Mouse (Mus musculus) left cerebral cortex, postnatal 14 days (tissue): ENCODE measurements around the gene Rfc5. TPM values are rescaled to one million over a fixed set of nuclear protein-coding genes. Genes with fewer than 3 reads are reported as not detected.
"Not testable (repeated sequence)": the region's sequence is repeated elsewhere in the genome, so short reads cannot be mapped to it uniquely, and the experiment has no call there.

Experiments
- DNase-seq, 2 experiments: peaks; one replicate each; pipeline ENCODE4 v3.0.0; 2021 to 2022; ENCODE audit warnings: low spot score in 2 of 2, mixed read lengths in 1 of 2
- intact Hi-C: fragments of 180-260 bp; cut with DNase I; formaldehyde crosslinking; loops from one replicate; pipeline ENCODE4 v1.15.1; 2025
- total RNA-seq, 2 experiments: library from RNA; stranded (reverse); gene quantifications; 2 replicates each; pipeline ENCODE4 v1.2.3; 2021

The Rfc5 gene
- total RNA-seq, 2 experiments from 2014 or later, result 20.2 to 25.5 TPM

GRCm38 (mm10) chr5:117357129-117357477, 31.7 kb downstream of the Rfc5 start, which contains the start of gene Wsb2:
TSS of gene Wsb2 (plus strand) at chr5:117357304.
- peak; percentile 70 to 81 for DNase-seq
- intact Hi-C loops, result loop anchor here (5.0 kb wide), 3 partner anchors 40 to 240 kb away; partner anchors contain the start of genes Suds3 and Vsig10

GRCm38 (mm10) chr5:117356365-117357128, 32.3 kb downstream of the Rfc5 start:
- peak; percentile 34 to 46 for DNase-seq
- intact Hi-C loops, result loop anchor here (5.0 kb wide), 3 partner anchors 39 to 239 kb away; partner anchors contain the start of genes Suds3 and Vsig10

DNA sequence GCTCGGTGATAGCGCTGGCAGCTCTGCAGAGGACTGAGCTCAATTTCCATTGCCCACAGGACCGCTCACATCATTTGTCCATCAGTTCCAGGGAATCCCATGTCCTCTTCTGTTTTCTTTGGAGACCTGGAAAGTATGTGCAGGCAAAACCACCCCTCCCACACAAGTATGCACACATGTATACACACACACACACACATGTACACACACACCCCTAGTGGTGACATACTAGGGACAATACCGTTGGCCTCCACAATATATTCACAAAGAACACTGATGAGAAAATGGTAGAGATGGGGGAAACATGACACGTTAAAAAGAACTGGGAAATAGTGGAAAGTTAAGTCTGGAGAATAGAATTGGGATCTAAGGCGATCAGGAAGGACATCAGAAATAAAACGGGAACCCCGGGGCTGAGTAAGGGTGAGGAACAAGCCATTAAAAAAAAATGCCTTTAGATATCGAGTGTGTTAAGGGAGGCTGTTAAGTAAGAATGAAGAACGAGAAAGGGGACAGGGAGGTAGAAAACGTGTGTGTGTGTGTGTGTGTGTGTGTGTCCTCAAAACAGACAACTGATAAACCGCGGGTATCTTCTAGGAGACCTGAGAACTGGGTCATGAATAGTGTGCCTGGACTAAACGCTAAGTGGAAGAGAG, 33.1 kb downstream of the Rfc5 start:
- no peak for DNase-seq
- intact Hi-C loops, result loop anchor here (5.0 kb wide), 3 partner anchors 38 to 238 kb away; partner anchors contain the start of genes Suds3 and Vsig10

GRCm38 (mm10) chr5:117354121-117354520, 34.7 kb downstream of the Rfc5 start:
- intact Hi-C loops, result no loop called here
- no peak for DNase-seq

DNA sequence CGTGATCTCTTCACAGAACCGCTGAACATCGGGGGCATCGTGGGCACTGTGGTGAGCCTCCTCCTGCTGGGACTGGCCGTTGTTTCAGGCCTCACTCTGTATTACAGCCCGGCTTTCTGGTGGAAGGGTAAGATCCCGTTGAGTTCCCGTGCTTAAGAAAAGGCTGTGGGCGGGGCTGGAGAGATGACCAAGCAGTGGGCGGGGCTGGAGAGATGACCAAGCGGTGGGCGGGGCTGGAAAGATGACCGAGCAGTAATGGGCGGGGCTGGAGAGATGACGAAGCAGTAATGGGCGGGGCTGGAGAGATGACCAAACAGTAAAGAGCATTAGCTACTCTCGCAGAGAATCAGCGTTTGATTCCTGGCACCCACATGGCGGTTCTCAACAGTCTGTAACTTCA, 40.6 kb downstream of the Rfc5 start:
- intact Hi-C loops, result no loop called here
- peak; percentile 66 to 77 for DNase-seq

- DNase-seq, result no peak
- intact Hi-C loops, result no loop called here
These were observed 41.0 kb downstream of the Rfc5 start for GRCm38 (mm10) chr5:117347838-117348237.

- intact Hi-C loops, result no loop called here
- no peak for DNase-seq
These were observed 41.8 kb downstream of the Rfc5 start for GRCm38 (mm10) chr5:117347011-117347410.

DNA sequence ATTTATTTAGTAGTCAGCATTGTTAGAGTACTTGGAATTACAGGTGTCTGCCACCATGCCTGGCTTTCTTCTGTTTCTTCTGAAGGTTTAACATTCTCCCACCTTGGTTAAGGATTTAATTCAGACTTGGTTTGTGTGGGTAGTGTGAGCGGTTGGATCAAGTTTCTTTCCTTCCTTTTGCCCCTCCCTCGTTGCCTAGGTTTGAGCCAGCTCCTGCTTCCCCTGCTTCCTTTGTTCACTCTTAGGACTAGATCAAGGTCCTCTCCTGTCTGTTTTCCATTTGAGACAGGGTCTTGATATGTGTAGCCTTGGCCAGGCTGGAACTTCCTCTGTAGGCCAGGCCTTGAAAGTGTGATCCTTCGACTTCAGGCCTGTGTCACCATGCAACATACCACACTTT, 42.6 kb downstream of the Rfc5 start:
- intact Hi-C loops, result no loop called here
- DNase-seq, result no peak

DNA sequence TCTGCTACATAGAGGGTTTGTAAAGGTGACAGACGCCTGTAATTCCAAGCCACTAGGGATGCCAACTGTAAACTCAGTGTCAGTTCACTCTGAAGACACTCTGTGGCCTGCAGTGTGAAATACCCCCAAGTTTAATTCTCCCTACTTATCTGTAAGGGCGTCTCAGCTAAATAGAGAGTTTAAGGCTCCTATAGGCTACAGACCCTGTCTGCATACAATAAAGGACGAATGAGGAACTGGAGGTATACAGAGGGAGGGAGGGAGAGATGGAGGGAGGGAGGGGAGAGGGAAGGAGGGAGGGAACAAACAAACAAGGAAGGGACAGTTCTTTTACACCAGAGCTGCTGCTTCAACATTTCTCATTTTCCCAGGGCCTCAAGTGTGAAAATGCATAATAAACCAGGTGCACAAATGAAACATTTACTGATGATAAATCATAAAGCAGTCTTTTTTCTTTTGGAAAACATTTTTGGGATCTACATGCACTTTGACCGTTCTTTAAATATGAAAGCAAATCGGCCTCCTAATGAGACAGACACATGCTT, 43.3 kb downstream of the Rfc5 start:
- DNase-seq, result no peak
- intact Hi-C loops, result no loop called here

DNA sequence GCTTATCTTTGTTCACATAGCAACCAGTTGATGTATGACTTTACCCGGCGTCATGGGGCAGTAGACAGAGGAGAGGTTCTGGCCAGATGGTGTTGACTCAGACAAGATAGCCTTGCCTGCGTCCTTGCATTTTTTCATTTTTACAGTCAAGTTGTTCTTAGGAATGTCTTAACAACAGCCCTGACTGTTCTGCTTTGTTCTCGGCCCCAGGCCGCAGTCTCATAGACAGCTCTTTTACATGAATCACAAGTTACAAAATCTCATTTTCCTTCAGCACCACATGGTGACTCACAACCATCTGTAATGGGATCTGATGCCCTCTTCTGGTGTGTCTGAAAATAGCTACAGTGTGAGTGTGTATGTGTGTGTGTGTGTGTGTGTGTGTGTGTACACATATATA, 44.4 kb downstream of the Rfc5 start:
- DNase-seq, result peak in 1 of 2 experiments; percentile 53
- intact Hi-C loops, result not testable (repeated sequence)

DNA sequence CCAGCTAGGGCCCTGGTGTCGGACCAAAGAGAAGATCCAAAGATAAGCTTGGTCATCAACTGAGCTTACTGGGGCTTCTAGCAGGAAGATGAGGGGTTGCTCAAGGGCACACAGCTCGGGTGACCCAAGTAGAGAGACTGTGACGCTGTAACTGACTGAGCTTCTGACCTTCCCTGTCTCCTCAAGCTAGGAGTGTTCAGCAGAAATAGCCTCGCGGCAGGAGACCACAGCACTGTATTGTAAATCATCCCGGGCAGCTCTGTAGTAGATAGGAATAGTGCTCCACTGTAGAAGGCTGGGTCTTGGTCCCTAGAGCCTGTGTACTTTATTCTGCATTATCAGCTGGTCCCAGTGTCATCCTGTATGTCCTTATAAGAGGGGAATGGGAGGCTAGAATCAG, 47.0 kb downstream of the Rfc5 start:
- intact Hi-C loops, result no loop called here
- DNase-seq, result no peak

- DNase-seq, result no peak
- intact Hi-C loops, result no loop called here
These were observed 48.8 kb downstream of the Rfc5 start for GRCm38 (mm10) chr5:117340081-117340480.

DNA sequence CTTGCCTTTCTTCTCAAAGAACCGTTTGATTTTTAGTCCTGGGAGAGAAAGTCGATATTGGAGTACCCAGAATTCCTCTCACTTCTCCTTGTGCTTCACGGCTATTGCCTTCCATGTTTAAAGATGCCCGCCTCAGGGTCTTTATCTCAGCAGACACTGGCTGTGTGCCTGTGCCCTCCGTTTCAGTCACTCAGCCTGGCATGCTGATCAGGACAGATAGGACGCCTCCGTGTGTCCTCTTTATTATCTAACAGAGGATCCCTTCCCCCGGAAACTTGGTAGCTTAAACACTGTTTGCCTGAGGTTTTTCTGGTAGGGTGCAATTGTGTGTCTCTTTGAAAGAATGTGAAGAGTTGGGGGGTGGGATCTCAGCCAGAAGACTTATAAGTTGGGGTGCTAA, 50.3 kb downstream of the Rfc5 start:
- intact Hi-C loops, result no loop called here
- no peak for DNase-seq

DNA sequence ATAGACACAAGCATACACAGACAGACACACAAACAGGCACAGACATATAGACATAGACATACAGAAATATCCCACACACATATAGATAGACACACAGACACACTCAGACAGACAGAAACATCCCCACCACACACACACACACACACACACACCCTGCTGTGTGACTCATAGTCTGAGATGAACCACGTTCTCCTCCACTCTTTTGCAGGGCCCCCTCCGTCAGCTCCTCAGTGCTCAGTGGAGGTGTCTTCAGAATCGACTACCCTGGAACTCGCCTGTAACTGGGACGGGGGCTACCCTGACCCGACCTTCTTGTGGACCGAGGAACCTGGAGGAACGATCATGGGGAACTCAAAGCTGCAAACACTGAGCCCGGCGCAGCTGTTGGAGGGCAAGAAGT, 50.8 kb downstream of the Rfc5 start:
- intact Hi-C loops, result no loop called here
- DNase-seq, result no peak

DNA sequence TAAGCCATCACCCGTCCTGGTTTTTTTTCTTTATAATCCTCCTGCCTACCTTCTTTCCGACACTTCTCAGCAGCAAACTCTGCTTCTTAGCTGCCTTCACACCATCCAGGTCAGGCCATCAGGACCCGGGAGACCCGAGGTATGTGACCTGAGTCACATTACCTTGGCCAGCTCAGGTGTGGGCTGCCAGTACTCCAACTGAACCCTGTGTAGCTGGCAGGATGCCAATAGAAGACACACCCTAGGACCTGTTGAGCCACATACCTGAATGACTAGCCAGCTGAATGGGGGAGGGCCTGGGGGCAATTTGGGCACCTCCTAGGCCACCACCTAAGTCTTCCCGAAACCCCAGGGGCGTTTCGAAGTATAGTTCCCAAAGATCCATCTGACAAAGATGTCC, 58.4 kb downstream of the Rfc5 start:
- intact Hi-C loops, result no loop called here
- no peak for DNase-seq

Other genes starting within 250 kb of the Rfc5 start
- 100 to 1,000 TPM; 801 to 831 TPM for gene Pebp1, start 101.4 kb downstream of the Rfc5 start, total RNA-seq
- 1 to 10 TPM; 2.9 to 3.0 TPM for gene Vsig10, start 70.0 kb downstream of the Rfc5 start, total RNA-seq
- gene Wsb2, start 31.7 kb downstream of the Rfc5 start, total RNA-seq, result 100 to 1,000 TPM; 387 to 415 TPM
- gene Ksr2, start 25.0 kb upstream of the Rfc5 start, total RNA-seq, result 10 to 100 TPM; 36.5 to 39.7 TPM